Mouse (Mus musculus): ENCODE results near the gene Gpr25.
A peak's percentile ranks its signal among the peaks of the same experiment; 100 is the strongest.

Gpr25 gene

GRCm38 (mm10) chr1:136260635-136261238 lies at the start of gene Gpr25:
Gene Gpr25 (minus strand): TSS chr1:136260873.
- no peak for DNase-seq

- no peak for DNase-seq
Measured at GRCm38 (mm10) chr1:136309193-136309592, 48.5 kb upstream of the Gpr25 start.

- peak; percentile 27 for DNase-seq
Measured at GRCm38 (mm10) chr1:136306424-136306823, 45.8 kb upstream of the Gpr25 start.

DNA sequence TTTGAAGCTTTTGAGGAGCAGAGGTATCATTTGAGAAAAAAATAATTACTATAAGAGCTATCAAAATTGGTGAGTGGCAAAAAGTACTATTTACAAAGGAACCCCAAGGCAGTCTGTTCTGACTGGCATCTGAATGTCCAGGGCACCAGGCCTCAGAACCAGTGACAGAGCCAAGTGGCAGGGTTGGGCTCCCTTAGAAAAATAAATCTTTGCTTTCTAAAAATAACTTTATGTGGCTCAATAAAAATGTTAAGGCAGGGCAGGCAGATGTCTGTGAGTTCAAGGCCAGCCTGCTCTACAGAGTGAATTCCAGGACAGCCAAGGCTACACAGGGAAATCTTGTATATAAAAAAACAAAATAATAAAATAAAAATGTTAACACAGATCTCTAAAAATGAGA lies 33.3 kb upstream of the Gpr25 start:
- no peak for DNase-seq

GRCm38 (mm10) chr1:136289803-136290202 lies 29.1 kb upstream of the Gpr25 start:
- DNase-seq, result no peak

GRCm38 (mm10) chr1:136277366-136277765 lies 16.7 kb upstream of the Gpr25 start:
- DNase-seq, result no peak

DNA sequence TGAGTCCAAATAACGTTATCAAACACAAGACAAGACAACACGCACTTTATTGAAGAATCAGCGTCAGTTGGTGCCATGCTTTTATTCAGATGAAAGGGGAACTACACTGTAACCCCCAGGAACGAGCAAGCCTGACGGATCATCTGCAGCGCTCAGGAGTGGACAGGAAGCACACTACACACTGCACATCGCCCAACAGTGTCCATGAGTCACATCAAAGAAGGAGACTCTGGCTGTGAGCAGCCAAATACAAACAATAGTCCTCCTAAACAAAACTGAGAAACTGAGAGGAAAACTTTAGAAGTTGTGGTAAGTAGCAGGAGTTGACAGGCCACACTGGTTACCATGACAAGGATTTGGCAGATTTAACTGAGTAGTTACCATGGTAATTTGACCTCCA lies 7.6 kb upstream of the Gpr25 start:
- DNase-seq, result no peak

- no peak for DNase-seq
Measured at GRCm38 (mm10) chr1:136266127-136266526, 5.5 kb upstream of the Gpr25 start.

DNA sequence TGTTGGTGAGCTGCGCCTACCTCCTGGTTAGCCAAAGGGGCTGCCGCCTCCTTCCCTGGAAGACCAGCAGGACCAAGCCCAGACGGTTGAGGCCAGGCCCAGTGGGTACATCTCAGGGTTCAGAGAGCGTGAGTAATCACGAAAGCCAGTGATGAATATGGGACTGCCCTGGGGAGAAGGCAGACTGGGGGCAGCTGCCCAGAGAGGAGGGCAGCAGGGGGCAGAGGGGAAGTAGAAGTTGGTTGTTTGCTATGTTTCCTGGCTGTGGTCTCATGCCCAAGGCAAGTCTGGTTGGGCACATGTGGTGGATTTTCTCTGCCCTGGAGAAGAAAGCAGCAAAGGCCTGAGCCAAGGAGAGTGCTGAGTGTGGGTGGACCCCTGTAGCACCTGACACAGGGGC lies 2.7 kb upstream of the Gpr25 start:
- no peak for DNase-seq

DNA sequence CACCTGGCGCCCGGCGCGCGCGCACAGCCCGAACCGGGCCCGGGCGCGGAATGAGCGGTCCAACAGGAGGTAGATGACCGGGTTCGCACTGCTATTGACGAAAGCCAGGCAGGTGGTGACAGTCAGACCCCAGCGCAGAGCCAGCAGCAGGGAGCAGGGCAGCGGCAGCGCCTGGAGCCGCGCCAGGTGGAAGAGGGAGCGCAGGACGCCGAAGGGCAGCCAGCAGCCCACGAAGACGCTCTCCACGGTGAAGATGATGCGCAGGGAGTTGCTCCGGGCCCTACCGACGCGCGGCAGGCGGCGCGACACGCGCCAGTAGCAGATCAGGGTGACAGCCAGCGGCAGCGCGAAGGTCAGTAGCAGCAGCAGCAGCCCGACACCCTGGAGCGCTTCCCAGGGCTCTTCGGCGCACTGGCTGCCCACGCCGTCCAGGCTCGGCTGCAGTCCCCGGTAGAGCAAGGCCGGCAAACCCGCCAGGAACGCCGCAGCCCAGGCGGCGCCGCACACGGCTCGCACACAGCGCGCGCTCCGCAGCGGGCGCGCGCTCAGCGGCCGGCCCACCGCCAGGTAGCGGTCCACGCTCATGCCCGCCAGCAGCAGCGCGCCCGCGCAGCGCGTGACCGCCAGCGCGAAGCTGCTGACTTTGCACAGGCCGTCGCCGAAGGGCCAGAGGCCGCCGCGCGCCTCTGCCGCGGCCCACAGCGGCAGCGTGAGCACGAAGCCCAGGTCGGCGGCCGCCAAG lies 609 bp downstream of the Gpr25 start:
- peak; percentile 89 for DNase-seq

DNA sequence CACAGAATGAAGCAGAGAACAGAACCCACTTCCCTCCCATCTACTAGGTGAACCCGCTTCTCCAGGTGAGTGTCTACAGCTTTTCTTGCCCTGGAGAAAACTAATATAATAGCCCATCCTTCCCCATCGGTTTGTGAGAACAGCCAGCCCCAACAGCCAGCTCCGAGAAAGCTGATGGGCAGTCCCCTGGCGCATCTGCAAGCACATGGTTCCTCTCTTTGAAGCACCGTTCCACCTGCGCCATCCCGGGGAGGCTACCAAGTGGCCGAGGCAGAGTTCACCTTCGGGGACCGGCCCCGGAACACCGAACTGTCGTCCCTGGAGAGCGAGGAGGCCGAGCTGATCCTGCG lies 1.2 kb downstream of the Gpr25 start:
- no peak for DNase-seq

- DNase-seq, result peak; percentile 22
Measured at GRCm38 (mm10) chr1:136258495-136258894, 2.2 kb downstream of the Gpr25 start.

DNA sequence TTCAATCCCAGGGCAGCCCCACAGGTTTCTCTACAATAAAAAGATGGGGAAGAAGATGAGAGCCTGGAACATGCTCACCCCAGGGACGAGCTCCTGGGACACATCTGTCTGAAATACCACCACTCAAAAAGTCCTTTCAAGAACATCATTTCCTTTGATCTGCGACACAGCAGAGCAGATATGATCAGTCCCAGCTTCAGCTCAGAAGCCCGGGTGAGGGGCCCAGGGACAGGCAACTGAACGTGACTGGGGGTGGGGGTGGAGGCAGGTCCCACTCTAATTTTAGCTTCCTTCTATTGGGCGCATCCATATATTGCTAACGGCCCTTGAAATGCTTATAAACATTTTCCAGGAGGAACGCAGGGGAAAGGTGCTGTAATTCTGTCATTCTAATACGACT lies 5.0 kb downstream of the Gpr25 start:
- DNase-seq, result no peak

GRCm38 (mm10) chr1:136255174-136255573 lies 5.5 kb downstream of the Gpr25 start:
- no peak for DNase-seq

DNA sequence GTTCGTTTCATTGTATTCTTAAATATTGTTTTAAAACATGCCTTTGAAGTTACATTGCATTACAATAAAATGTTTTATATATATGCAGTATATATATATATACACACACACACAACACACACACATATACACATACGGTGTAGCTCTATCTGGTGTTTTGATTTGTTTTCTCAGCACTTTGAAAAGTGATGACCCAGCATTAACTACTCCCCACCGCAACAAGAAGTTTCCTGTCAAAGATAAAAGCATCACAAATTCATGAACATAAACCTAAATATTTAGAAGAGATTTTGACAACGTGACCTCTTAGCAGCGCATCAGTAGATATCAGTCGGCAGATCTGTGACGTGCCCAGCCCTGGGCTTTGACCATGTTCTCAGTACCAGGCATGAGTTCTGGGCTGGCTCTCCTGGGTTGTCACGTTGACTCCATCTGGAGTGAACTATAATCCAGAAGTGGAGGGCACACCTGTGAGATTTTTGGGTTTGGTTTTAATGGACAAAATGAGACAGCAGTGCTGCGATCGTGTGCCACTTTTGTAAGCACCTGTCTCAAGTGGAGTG lies 6.1 kb downstream of the Gpr25 start:
- no peak for DNase-seq

GRCm38 (mm10) chr1:136253472-136253871 lies 7.2 kb downstream of the Gpr25 start:
- no peak for DNase-seq

DNA sequence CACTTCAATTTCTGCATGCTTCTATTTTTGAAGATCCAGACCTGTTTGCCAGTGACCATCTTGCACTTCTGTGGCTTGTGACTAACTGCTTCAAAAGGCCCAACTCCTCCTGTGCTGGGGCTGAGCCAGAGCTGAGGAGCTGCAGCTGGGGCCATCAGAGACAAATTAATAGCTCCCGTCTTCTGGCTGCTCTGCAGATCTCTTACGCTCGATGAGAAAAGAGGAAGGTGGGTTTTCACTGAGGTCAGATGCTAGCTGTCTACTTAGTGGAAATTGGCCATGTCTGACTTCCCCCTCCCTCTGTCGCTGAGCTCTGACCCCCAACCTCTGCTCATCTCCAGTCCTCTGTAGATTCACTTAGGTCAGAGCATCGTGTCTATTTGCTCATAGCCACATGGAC lies 11.0 kb downstream of the Gpr25 start:
- no peak for DNase-seq

DNA sequence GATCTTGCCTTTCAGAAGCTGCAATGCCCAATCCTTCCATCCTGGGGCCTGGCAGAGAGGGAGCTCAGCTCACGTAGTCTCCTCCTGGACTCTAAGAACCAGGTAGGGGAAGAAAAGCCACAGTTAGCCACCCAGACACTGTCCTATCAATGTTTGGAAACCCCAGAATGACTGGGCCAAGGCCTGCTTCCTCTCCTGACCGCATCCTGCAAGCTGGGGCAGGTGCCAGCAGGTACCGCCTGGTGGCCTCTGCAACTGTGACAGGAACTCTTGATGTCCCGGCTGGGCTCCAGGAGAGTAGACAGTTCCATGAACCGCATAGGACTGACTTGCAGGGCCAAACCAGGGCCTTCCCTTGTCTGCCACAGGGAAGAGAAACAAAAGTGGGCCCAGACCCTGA lies 13.3 kb downstream of the Gpr25 start:
- no peak for DNase-seq

DNA sequence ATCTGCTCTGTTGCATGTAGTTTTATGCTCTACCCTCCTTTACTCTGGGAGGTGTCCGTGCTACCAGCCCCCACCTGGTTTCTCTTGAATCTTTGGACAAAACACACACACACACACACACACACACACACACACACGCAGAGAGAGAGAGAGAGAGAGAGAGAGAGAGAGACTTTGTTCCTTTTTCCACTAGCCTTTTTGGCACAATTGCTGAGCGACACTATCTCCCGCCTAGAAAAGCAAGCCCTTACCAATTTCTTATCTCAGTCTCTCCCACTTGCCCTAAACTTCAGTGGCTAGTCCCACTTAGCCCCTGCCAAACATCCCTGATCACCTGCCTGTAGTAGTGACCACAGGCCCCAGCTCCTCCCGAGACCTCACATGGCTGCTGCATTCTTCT lies 16.2 kb downstream of the Gpr25 start:
- DNase-seq, result no peak

DNA sequence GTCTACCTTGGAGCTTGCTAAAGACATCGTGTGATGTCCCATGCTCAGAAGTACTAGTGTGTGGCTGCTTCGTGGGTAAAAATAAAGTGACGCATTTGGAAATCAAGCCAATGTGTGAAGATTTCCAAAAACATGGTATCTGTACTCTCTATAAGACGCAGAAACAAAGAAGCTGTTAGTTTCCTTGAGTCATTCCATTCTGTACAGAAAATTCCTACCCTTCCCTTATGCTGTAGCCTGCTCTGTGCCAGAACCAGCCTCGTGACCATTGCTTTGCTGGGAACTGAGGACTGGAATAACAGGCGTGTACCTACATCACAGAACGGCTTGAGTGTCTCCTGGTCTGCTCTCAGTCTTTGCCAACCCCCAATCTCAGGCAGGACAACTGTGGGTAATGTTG lies 18.9 kb downstream of the Gpr25 start:
- no peak for DNase-seq

DNA sequence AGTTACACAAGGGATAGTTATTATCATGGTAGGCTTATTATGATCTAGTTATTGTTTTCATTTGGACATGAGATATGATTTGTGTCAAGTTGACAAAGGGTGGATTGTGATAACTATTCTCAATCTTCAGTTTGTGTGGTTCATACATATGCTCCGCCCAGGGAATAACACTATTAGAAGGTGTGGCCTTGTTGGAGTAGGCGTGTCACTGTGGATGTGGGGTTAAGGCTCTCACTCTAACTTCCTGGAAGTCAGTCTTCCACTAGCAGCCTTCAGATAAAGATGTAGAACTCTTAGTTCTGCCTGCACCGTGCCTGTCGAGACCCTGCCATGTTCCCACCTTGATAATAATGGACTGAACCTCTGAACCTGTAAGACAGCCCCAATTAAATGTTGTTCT lies 22.2 kb downstream of the Gpr25 start:
- no peak for DNase-seq

- no peak for DNase-seq
Measured at GRCm38 (mm10) chr1:136234595-136235092, 26.0 kb downstream of the Gpr25 start.

- DNase-seq, result peak; percentile 31
Measured at GRCm38 (mm10) chr1:136233892-136234594, 26.6 kb downstream of the Gpr25 start, which contains the start of gene Inava. Gene Inava (minus strand): TSS chr1:136234264.
